Mouse (Mus musculus): ENCODE results near the gene Vwc2.

Gene Vwc2

DNA sequence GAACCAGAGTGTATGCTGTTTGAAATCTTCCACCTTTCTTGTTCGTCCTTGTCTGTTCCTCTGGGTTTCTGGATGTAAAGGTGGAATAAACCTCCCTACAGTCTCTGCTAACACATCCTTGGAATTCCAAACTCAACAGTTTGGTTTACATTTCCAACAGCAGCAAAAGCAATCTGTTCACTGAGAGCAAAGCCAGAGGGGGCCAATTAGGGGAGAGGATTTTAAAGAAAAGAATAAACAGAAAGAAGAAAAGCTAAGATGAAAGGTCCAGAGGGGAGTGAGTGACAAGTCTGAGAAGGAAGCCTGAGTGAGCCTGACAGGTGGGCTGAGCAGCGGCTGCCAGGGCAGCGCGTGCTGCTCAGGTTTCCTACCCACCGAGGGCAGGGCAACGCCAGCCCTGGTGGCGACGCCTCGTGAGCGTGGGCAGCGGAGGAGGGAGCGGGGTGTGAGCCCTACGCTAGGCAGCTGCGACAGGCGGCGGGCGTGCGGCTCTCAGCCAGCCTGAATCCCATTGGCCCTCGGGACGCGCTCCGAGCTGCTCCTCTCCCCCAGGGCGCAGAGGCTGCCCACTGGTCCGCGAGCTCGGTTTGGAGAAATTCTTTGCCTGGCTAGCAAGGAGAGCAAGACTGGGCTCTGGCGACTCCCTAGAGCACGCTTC is at the start of gene Vwc2:
Gene Vwc2, plus strand, starts transcription at position 648 of the 658 bp plus-strand sequence.
- DNase-seq (ENCODE audit: extremely low read depth, low read depth) = no peak

DNA sequence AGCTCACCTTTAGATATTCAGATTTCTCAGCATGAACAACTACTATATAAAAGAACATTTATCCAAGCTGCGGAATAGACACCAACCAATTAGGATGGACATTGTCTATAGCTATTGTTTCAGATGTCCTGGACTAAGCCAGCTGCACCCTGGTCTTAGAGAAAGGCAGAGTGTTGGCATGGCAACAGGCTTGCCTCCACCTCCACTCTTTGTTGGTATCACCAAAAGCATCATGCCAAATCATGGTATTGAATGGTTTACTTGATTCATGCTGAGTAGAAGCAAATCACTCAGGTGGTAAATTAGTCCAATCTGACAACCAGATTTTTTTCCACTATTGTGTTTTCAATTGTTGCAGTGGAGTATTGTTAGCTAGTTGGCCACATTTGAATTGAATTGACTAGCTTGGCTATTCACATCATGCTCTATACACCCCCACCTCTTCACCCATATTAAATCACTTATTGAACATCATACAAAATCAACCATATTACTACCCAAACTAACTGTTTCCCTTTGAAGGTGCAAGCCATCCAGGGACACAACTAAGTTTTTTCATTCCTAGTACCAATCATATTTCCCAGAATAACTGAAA is 25.8 kb upstream of the Vwc2 start:
- DNase-seq (ENCODE audit: extremely low read depth, low read depth) = no peak

DNA sequence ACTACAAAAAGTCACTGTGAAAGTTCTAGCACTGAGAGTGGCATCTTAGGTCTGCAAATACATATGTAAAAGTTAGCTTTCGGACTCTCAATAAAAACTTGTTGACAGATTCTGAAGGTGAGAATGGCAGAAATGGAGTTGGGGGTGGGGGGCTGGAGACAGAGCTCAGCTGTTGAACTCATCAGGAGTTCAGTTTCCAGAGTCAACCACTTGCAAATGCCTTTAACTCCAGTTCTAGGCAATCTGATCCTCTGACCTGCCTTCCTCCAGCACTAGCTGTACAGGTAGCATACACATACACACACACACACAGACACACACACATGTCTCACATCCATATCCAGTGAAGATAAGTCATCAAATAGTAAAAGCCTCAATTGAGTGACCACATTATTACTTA is 16.4 kb upstream of the Vwc2 start:
- no peak for DNase-seq (ENCODE audit: extremely low read depth, low read depth)

DNA sequence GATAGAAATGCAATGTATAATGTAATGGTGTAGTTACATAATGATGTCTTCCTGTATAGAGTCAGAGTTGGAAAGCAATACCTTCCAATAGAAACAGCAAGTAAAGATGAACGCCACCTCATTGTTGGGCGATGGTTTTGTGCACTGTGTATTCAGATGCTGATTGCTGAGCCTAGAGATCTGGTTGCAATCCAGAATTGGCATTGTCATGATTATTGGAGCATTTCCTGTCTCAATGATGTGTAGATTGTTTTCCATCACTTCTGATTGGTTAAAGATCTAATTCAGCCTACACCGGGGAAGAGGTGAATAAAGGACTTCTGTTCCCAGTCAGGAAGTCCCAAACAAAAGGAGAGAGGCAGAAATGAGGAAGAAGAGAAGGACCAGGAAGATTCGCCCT is 15.7 kb upstream of the Vwc2 start:
- no peak for DNase-seq (ENCODE audit: extremely low read depth, low read depth)

DNA sequence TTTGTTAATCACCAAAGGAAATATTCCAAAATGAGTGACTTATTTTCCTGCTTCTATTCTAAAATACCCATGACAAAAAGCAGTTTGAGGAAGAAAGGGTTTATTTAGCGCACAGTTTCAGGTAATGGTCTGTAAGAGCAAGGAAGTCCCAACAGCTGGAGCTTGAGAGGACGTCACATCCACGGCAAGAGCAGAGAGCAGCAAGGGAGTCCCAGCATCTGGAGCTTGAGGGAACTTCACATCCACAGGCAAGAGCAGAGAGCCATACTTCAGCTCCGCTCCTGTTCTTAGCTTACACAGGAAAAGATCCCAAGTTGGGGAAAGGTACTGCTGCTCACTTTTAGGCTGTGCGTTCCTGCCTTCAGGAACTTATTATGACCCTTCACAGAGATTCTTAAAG is 15.0 kb upstream of the Vwc2 start:
- no peak for DNase-seq (ENCODE audit: extremely low read depth, low read depth)

DNA sequence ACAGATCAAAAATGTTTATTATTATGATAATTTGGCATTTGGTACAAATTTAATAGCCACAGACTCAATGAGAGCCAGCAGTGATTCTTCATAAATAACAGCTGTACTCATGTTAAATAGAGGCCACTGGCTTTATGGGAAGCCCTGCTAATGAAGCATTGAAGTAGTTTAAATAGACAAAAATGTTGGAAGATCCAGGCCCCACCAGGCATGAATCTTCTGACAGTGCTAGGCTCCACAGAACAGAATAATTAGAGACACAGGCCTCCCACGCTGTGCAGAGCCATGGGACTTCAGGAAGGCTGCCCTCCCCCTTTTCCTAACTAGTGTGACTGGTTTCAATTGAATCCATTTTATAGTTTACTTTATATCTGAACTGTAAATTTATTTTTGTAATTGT is 11.8 kb upstream of the Vwc2 start:
- no peak for DNase-seq (ENCODE audit: extremely low read depth, low read depth)

DNA sequence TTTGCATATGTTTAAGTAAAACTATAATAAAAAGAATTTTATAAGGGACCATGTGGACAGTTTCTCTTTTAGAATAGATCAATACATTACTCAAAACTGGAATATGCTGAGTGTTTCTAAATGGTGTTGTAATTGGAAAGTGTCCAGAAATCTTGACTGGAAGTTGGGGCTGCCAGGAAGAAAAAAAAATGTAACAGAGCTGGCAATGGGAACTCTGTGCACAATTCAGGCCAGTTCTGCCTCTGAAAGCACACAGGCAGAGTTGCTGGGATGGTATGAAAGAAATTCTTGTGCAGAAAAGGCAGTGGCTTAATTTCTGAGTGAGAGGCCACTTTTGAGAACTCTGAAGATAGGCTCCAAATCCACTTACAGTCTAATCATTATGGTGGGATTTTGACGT is 11.4 kb upstream of the Vwc2 start:
- no peak for DNase-seq (ENCODE audit: extremely low read depth, low read depth)

DNA sequence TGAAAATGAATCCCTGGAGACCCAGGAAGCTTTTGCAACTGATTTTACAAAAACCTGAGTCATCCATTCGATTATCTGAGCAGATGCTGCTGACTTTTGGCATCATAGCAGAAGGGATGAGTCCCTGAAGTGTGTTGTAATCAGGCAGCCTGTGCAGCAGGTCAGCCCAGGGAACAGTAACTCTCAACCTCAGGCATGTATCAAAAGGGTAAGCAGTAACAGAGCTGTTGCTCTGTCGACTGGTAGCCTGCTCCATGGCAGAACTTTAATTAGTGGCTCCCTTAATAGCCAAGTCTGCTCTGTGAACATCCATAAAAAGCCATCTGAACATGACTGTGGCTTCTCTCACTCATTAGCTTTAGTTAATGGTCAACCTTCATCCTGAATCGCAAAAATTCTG is 5.1 kb upstream of the Vwc2 start:
- DNase-seq (ENCODE audit: extremely low read depth, low read depth) = no peak

DNA sequence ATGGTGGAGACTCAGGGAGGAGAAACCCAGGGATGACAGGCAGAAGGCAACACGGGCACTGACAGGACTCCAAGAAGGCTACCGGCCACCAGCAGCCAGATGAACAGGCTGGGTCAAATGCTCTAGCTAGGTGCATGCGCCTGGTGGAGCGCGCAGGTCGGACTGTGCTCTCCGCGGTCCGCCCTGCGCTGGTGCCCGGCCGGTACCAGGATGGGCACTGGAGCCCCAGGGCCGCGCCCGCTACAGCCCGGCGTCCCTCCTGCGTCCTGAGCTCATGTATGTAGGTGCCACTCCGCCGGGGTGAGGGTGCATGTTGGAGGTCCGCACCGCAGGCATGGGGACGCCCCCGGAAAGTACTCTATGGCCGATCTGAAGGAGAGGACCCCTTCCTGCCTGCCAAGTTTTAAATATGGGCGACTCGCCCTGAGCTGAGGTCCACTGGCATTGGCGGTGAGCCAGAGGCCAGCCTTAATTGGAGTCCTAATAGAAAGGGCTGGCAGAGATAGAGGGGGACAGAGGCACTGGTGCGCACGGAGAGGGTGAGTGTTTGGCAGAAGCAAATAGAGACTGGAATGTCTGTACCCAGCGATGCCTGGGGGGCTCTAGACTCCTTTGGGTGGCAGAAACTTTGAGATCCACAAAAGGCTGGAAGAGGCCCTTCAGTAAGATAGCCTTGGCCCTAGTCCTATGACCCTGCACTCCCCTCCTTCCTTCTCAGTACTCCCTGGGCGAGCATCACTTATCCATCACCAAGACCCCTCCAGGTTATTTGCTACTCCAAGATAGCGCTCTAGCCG is 409 bp downstream of the Vwc2 start:
- DNase-seq (ENCODE audit: extremely low read depth, low read depth) = no peak

DNA sequence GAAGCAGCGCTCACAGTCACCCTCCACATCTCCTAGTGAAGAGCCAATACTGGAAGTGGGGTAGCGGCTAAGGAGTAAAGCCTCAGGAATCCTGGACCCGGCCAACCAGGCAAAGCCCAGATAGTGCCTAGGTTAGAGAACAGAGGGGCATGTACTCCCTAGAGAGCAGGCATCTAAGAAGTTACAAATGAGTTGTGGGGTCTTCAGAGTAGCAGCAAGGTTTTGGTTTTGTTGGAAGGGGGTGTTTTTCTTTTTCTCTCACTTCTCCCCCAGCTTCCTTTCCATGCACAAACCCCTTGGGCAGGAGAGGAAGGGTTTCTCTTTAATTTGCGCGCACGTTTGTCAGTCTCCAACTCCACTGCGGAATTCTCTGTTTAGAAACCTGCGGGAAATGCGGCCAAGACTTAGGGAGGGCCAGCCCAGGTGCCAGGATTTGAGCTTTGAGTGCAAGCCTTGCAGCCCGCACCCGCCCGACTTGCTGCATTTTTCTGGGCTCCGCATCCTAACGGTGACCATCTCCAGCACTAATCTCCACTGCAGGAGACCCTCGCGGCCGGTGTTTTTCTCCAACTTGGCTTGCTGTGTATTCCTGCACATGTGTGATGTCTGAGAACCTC is 1.1 kb downstream of the Vwc2 start:
- no peak for DNase-seq (ENCODE audit: extremely low read depth, low read depth)

DNA sequence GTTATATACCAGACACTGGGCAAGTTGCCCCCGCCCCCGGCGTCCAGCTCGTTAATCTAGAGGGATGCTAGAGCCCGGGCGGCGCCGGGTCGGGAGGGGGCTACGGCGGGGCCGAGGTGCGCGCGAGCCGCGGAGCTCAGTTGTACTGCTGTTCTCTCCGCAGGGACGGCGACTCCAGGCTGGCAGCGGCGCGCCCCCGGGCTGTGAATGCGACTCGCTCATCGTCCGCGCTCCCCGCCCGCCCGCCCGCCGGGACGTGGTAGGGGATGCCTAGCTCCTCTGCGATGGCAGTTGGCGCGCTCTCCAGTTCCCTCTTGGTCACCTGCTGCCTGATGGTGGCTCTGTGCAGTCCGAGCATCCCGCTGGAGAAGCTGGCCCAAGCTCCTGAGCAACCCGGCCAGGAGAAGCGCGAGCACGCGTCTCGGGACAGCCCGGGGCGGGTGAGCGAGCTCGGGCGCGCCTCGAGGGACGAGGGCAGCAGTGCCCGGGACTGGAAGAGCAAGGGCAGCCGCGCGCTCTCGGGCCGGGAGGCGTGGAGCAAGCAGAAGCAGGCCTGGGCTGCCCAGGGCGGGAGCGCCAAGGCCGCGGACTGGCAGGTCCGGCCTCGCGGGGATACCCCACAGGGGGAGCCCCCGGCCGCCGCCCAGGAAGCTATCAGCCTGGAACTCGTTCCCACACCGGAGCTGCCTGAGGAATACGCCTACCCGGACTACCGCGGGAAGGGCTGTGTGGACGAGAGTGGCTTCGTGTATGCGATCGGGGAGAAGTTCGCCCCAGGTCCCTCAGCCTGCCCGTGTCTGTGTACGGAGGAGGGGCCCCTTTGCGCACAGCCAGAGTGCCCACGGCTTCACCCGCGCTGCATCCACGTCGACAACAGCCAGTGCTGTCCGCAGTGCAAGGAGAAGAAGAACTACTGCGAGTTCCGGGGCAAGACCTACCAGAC is 1.9 kb downstream of the Vwc2 start:
- no peak for DNase-seq (ENCODE audit: extremely low read depth, low read depth)

DNA sequence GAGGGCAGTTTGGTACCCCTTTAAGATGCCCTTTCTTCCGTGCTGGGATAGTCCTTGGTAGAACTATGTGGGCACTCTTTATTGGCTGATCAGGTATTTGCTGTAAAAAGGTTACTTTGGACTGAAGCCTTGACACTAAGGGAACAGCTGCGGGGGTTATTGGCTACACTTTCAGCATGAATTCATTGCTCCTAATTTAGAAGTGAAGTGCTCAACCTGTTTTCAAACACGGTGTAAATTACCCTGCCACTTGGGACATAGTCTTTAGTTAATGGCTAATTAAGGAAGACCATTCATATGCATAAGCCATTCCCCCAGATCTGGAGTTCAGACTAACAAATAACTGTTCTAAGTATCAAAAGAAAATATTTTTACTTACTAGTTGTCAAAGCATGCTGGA is 2.7 kb downstream of the Vwc2 start:
- no peak for DNase-seq (ENCODE audit: extremely low read depth, low read depth)

DNA sequence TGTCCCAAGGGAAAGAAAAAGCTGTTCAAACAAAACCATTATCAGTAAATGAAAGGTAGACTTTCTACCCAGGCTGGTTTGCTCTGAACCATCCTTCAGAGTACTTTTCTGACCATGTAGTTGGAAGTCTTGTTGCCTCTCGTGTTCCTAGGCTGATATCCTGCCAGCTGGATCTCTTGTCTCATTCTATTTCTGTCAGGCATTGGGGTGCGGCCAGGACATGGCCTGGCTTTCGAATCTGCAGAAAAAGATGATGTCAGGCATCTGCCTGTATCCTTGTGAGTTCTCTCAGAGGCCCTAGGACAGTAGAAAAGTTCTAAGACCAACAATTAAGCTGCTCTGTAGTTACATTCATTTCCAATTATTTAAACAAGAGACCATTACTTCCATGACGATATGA is 8.8 kb downstream of the Vwc2 start:
- no peak for DNase-seq (ENCODE audit: extremely low read depth, low read depth)

DNA sequence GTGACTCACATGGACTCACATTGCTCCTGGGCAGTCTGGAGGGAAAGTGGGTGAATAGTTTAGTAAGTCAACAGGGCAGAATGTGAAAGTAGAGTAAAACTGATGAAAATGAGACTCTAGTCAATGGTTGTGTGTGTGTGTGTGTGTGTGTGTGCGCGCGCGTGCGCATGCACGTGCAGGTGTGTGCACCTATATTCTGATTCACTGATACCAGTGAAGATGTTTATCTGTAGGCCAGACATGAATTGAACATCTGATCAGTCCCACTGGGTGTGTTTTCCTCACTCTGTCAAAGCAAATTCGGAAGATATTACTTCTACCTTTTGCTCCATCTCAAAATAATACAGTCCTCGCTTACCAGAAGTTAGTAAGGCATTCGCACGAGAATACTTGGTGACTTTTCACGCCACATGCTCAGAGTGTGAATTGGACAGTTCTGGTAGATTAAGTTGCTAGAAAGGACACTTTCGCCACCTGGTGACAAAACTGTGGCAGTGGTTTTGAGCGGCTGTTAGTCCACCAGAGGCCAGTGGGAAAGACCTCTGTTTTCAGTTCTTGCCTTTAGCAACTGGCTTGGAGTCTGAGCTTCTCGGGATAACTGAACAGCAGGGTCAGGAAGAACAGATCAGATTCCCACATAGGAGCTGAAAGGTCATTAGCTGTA is 17.5 kb downstream of the Vwc2 start:
- DNase-seq (ENCODE audit: extremely low read depth, low read depth) = no peak

DNA sequence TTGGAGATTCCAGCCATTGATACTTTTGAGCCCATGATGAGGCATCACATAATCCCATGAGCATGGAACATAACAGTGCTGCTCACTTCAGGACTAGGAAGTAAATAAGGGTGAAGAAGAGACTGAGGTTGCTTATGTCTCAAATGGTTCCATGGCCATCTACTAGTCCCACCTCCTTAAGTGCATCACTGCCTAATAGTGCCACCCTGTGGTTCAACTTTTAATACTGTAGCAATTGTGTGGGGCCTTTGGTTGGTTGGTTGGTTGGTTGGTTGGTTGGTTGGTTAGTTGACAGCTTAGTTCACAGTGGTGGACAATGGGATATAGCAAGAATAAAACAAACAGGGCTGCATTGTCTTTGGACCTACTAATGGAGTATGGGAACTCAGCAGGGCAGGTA is 26.6 kb downstream of the Vwc2 start:
- no peak for DNase-seq (ENCODE audit: extremely low read depth, low read depth)

DNA sequence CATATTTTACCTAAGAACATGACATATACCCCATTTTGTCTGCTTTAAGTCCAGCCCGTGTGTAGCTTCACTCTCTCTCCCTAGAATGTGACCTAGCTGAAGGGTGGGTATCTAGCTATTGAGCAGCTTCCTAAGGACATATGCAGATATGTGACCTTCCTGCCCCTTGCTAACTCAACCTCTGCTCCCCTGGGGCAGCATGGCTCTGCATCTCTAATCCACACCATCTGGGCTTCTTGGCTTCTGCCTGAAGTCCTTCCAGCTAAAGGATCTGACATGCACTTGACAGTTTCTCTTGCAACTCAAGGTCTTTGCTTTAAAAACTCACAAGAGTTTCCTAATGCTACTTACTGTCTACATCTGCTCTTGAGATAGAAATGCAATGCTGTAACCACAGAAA is 38.7 kb downstream of the Vwc2 start:
- DNase-seq (ENCODE audit: extremely low read depth, low read depth) = no peak

DNA sequence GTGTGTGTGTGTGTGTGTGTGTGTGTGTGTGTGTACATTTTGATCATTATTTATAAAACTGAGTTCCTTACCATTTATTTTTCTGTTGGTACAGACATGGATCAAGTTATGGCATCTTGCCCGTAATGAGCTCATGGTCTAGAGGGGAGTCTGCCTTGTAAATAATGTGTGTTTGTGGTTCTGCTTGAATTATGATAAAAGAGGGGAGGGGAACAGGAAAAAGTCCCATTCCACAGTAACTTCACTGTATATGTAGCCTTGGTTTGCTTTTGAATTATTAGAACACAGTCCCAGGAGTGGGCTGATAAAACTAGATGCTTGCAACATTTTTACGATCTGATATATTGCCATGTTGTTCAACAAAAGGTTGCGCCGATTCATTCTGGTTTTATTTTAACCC is 57.4 kb downstream of the Vwc2 start:
- DNase-seq (ENCODE audit: extremely low read depth, low read depth) = no peak

DNA sequence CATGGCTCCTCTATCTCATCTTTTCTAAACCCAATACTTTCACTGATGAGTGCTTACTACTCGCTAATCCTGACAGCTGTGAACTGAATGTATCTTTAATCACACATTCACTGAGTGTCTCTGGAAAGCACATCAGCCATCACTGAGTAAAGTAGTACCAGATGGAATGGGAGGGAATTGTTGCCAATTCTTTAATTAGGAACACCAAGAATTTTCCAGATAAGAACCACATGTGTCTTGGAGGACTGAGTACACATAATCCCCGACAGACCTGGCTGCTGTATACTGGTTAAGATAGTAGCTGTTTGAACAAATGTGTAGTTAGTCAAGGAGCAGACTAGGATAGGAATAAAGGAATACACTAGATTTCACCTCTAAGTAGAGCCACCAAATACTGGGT is 61.2 kb downstream of the Vwc2 start:
- DNase-seq (ENCODE audit: extremely low read depth, low read depth) = no peak

DNA sequence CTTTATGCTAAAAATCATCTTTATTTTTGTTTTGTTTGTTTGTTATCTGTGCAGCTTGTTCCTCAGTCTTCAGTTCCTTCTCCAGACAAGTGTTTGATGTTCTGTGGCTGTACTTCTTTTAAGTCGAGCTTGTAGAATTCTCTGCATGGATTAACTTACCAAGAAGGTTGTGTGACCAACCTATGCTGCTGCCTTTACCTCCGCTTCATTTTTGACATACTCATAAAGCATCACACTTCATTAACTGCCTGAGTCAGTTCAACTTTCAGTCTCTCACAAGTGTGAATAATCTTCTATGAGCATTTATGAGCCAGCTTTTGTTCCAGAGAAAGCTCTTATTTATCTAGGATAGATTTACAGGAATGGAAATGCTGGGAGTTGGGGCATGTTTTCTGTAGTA is 68.7 kb downstream of the Vwc2 start:
- no peak for DNase-seq (ENCODE audit: extremely low read depth, low read depth)

DNA sequence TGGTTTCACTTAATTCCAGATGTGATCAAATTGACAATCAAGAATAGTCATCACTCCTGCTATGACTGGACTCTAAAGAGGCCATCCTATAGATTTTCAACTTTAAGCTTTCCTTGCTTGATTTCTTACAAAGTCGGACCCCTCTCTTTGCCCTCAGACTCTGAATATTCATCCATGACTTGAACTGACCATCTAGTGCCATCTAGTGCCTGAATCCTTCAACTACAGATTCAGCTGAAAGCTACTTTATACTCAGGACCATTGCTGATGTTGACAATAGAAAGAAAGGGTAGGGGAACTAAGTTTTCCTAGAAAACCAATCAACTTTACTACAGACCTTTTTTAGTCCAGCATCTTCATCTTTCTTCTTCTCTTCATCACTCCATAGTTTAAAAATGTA is 109.1 kb downstream of the Vwc2 start:
- no peak for DNase-seq (ENCODE audit: extremely low read depth, low read depth)

DNA sequence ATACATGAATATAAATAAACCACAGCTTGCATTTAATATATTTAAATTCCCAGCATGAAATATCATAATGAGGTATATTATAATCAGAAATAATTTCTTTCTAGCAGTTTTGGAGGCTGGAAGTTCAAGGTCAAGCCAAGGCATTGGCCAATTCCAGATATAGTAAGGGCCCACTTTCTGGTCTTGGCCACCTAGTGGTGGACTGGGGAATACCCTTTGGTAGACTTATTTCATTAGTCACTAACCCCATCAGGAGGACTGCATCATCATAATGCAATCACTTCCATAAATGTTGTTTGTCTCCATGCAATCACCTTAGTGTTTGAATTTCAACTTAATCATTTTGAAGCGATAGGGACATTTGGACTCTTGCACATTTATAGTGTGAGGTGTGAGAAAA is 125.3 kb downstream of the Vwc2 start:
- no peak for DNase-seq (ENCODE audit: extremely low read depth, low read depth)
